9 mouse cellular contexts compared by ENCODE assay signal in genomic region chr7:137311341-137312110, GRCm38 (mm10). TPM values are rescaled to one million over a fixed set of nuclear protein-coding genes. Genes with fewer than 3 reads are reported as not detected.
DNase-seq lines count a peak whose midpoint lies in the region; ATAC-seq lines count a peak whose summit lies in the region.
"Had no signal": no experiment of that assay in that cellular context is flagged by ENCODE, and none has a peak within 500 bp of the region (broad histone marks: within the 10 kb centered on the region; RNA-seq: fewer than 3 reads in every experiment).

No protein-coding gene starts in this region.

- H3K4me3 ChIP-seq in heart, embryonic 13.5 days = peak overlapping the region; percentile 62
- H3K4me3 ChIP-seq in embryonic facial prominence, embryonic 10.5 days = peak overlapping the region; percentile 87
- peak overlapping the region; percentile 66 for H3K4me3 ChIP-seq in hindbrain, embryonic 16.5 days (ENCODE audit: low read length)
- H3K4me3 ChIP-seq in neural tube, embryonic 12.5 days = peak overlapping the region; percentile 92
- H3K4me3 ChIP-seq: megakaryocyte, embryonic 14.5 days had no signal

- DNase-seq in heart, adult 11 months = no peak
- DNase-seq in embryonic facial prominence, embryonic 10.5 days (ENCODE audit: low spot score) = no peak
- DNase-seq in adrenal gland, postnatal 36 days = no peak
- no peak for DNase-seq in right cerebral cortex, postnatal 36 days (ENCODE audit: low spot score in 2 of 2)

- 9% methylated on average over 8 of the region's 8 CpGs for WGBS in heart, embryonic 13.5 days
- WGBS in embryonic facial prominence, embryonic 10.5 days = 3% methylated on average over 8 of the region's 8 CpGs
- WGBS in hindbrain, embryonic 16.5 days = 6% methylated on average over 8 of the region's 8 CpGs
- 1% methylated on average over 8 of the region's 8 CpGs for WGBS in neural tube, embryonic 12.5 days

- H3K36me3 ChIP-seq in heart, embryonic 13.5 days = no peaks in the 10 kb centered on the region
- H3K36me3 ChIP-seq in embryonic facial prominence, embryonic 10.5 days (replicated peaks) = peaks cover 17% of the 10 kb centered on the region
- no peaks in the 10 kb centered on the region for H3K36me3 ChIP-seq in hindbrain, embryonic 16.5 days (ENCODE audit: control insufficient read depth, insufficient read depth, low read length)
- H3K36me3 ChIP-seq in neural tube, embryonic 12.5 days = no peaks in the 10 kb centered on the region

- peak overlapping the region; percentile 96 for H3K4me2 ChIP-seq in heart, embryonic 13.5 days
- H3K4me2 ChIP-seq in hindbrain, embryonic 16.5 days (ENCODE audit: low read length) = peak overlapping the region; percentile 71
- peak overlapping the region; percentile 64 for H3K4me2 ChIP-seq in neural tube, embryonic 12.5 days (replicated peaks)

- peaks cover 38% of the 10 kb centered on the region for H3K4me1 ChIP-seq in heart, embryonic 13.5 days
- peaks cover 78% of the 10 kb centered on the region for H3K4me1 ChIP-seq in embryonic facial prominence, embryonic 10.5 days
- peaks cover 24% of the 10 kb centered on the region for H3K4me1 ChIP-seq in hindbrain, embryonic 16.5 days (ENCODE audit: control insufficient read depth, insufficient read depth, low read depth, low read length)
- H3K4me1 ChIP-seq in neural tube, embryonic 12.5 days = peaks cover 42% of the 10 kb centered on the region

- no peak overlapping the region for H3K27ac ChIP-seq in heart, embryonic 13.5 days (replicated peaks)
- peak overlapping the region; percentile 94 for H3K27ac ChIP-seq in embryonic facial prominence, embryonic 10.5 days (replicated peaks)
- peak overlapping the region; percentile 89 for H3K27ac ChIP-seq in hindbrain, embryonic 16.5 days (ENCODE audit: low read depth, low read length)
- H3K27ac ChIP-seq in neural tube, embryonic 12.5 days = 0 out of 2 replicates have a peak overlapping the region, but pooled peaks have one; percentile 81

- H3K9ac ChIP-seq in heart, embryonic 13.5 days = peak overlapping the region; percentile 75; the same call in 1 of the 2 replicates
- H3K9ac ChIP-seq in hindbrain, embryonic 16.5 days (ENCODE audit: low read depth, low read length) = peak overlapping the region; percentile 78
- peak overlapping the region; percentile 97 for H3K9ac ChIP-seq in neural tube, embryonic 12.5 days

- peaks cover 94% of the 10 kb centered on the region for H3K27me3 ChIP-seq in heart, embryonic 13.5 days (replicated peaks)
- peaks cover 95% of the 10 kb centered on the region for H3K27me3 ChIP-seq in embryonic facial prominence, embryonic 10.5 days (replicated peaks; ENCODE audit: low read depth, poor library complexity, severe bottlenecking)
- peaks cover 3% of the 10 kb centered on the region; the same call in 1 of the 2 replicates for H3K27me3 ChIP-seq in hindbrain, embryonic 16.5 days (replicated peaks; ENCODE audit: control insufficient read depth, insufficient read depth, low read length)
- H3K27me3 ChIP-seq in neural tube, embryonic 12.5 days (replicated peaks) = peaks cover 37% of the 10 kb centered on the region

- ATAC-seq in heart, embryonic 13.5 days (ENCODE audit: extremely low read depth, insufficient number of reproducible peaks, low FRiP score, low TSS enrichment) = no peak
- no peak for ATAC-seq in hindbrain, embryonic 16.5 days
- ATAC-seq in neural tube, embryonic 12.5 days (ENCODE audit: low FRiP score, low read depth) = no peak
- no peak for ATAC-seq in megakaryocyte progenitor cell, adult 5-6 weeks (replicated peaks; ENCODE audit: poor library complexity)

- no peaks in the 10 kb centered on the region for H3K9me3 ChIP-seq in heart, embryonic 13.5 days
- H3K9me3 ChIP-seq in embryonic facial prominence, embryonic 10.5 days = no peaks in the 10 kb centered on the region
- H3K9me3 ChIP-seq in hindbrain, embryonic 16.5 days (ENCODE audit: control insufficient read depth, low read length) = no peaks in the 10 kb centered on the region
- no peaks in the 10 kb centered on the region for H3K9me3 ChIP-seq in neural tube, embryonic 12.5 days
- H3K9me3 ChIP-seq: megakaryocyte, embryonic 14.5 days had no signal

RNA-seq across cellular contexts. Expression of gene Ebf3, which starts 2.7 kb away (rescaled TPM):
- 0.52 and 0.60 TPM in 2 replicates for polyA plus RNA-seq in heart, embryonic 13.5 days (2015; fragmentation: Nextera tagmentation; extraction: Ambion mirVana)
- 8.4 and 9.4 TPM in 2 replicates for polyA plus RNA-seq in embryonic facial prominence, embryonic 10.5 days (2016; fragmentation: Nextera tagmentation; extraction: Ambion mirVana)
- 10.3 and 10.7 TPM in 2 replicates for polyA plus RNA-seq in hindbrain, embryonic 16.5 days (2015; fragmentation: Nextera tagmentation; extraction: Ambion mirVana)
- polyA plus RNA-seq in neural tube, embryonic 12.5 days (2016; fragmentation: Nextera tagmentation; extraction: Ambion mirVana) = 19.1 and 20.0 TPM in 2 replicates
- total RNA-seq in megakaryocyte progenitor cell, adult 5-6 weeks (2015) = 0.07 TPM in 1 of 2 replicates, not detected in the other
- total RNA-seq in megakaryocyte progenitor cell, adult 5-6 weeks (2017) = 0.12 TPM in 1 of 2 replicates, not detected in the other
- 1 to 10 TPM; 4.2 to 4.8 TPM for total RNA-seq in adrenal gland, postnatal 36 days (2021)
